17 mouse cellular contexts compared by ENCODE assay signal in the genomic region with DNA sequence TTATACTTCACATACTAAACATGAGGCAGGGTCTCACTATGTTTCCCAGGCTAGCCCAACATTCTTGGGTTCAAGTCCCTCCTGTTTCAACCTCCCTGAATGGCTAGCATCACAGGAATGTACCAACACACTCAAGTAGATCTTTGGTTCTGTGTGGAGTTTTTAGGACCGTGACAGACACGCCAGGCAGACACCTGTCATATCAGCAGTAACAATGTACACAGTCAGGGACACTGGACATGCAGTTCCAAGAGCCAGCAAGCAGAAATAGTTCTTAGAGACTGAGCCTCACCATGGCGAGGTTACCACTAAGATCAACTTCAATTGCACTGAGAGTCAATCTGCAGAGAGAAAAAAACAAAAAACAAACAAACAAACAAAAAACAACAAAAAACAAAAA.
"Had no signal": no experiment of that assay in that cellular context is flagged by ENCODE, and none has a peak within 500 bp of the region (broad histone marks: within the 10 kb centered on the region; RNA-seq: fewer than 3 reads in every experiment).

No protein-coding gene starts in this region.

- H3K9ac ChIP-seq: liver, postnatal 0 days; lung, embryonic 15.5 days; midbrain, embryonic 12.5 days; neural tube, embryonic 12.5 days; stomach, embryonic 15.5 days had no signal

- ATAC-seq: liver, postnatal 0 days; lung, postnatal 0 days had no signal

- H3K36me3 ChIP-seq: midbrain, embryonic 12.5 days; neural tube, embryonic 12.5 days had no signal

- H3K4me2 ChIP-seq: lung, embryonic 15.5 days; midbrain, embryonic 12.5 days; neural tube, embryonic 12.5 days; stomach, embryonic 15.5 days had no signal

- H3K9me3 ChIP-seq: lung, embryonic 15.5 days; megakaryocyte, embryonic 14.5 days; midbrain, embryonic 12.5 days; neural tube, embryonic 12.5 days; stomach, embryonic 15.5 days had no signal

- H3K27ac ChIP-seq: lung, embryonic 15.5 days; macrophage; midbrain, embryonic 12.5 days; neural tube, embryonic 12.5 days; stomach, embryonic 15.5 days; stomach, postnatal 0 days had no signal

- H3K4me3 ChIP-seq: lung, embryonic 15.5 days; megakaryocyte, embryonic 14.5 days; midbrain, embryonic 12.5 days; neural tube, embryonic 12.5 days; stomach, embryonic 15.5 days had no signal

- DNase-seq: liver, postnatal 0 days; lung, adult 2 months; lung, postnatal 14 days; lung, postnatal 36 days; midbrain, embryonic 14.5 days; right cerebral cortex, postnatal 14 days; thymus, adult 2 months; thymus, postnatal 25 days; thymus, postnatal 4 days had no signal

- H3K27me3 ChIP-seq: lung, embryonic 15.5 days; neural tube, embryonic 12.5 days; stomach, embryonic 15.5 days had no signal
